Mouse (Mus musculus) 3134 (cell line): Measurements from ENCODE around the gene Gckr.

ENCODE experiments used
- DNase-seq: peaks from one replicate; pipeline ENCODE4 v3.0.0-alpha.2; 2011; ENCODE audit warnings: low spot score; ENCODE audit not compliant: insufficient read length; ENCODE audit errors: extremely low read depth

Gckr gene

DNA sequence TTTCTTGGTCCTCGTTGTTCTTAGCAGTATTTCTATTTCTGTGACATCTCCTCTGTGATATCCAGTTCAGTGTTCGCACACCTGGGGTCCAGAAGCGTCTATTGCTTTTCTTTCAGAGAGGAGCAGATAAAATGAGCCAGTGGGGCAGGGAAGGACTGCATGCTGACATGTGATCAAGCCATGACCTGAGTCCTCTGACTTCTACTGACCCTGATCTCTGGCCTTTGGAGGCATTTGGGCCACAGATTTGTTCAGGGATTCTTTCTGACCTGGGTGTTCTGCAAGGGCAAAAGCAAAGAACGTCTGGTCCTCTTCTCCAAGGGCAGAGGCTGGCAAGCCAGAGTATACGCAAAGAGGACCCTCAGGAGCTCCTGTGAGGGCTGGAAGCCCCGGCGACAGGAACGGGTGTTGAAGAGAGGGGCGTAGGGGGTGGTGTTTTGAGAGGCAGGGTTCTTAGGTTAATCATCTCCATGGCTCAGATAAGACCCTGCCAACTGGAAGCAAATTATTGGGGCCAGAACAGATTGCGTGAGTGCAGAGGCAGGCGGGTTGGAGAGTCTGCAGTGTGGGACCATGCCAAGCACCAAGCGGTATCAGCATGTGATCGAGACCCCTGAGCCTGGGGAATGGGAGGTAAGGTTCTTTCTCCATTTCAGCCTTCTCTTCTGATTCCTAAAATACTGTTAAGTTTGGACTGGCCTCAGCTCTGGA is at the start of gene Gckr:
Gene Gckr, plus strand, starts transcription at position 397 of the 711 bp plus-strand sequence.
- DNase-seq, result no peak

GRCm38 (mm10) chr5:31250716-31251115 is 46.5 kb upstream of the Gckr start:
- no peak for DNase-seq

- peak; percentile 22 for DNase-seq
Observed at GRCm38 (mm10) chr5:31251541-31252101, 45.6 kb upstream of the Gckr start, which contains the start of gene Krtcap3. Krtcap3 (plus strand) TSS chr5:31251691.

- DNase-seq, result no peak
Observed at GRCm38 (mm10) chr5:31252151-31252550, 45.1 kb upstream of the Gckr start.

DNA sequence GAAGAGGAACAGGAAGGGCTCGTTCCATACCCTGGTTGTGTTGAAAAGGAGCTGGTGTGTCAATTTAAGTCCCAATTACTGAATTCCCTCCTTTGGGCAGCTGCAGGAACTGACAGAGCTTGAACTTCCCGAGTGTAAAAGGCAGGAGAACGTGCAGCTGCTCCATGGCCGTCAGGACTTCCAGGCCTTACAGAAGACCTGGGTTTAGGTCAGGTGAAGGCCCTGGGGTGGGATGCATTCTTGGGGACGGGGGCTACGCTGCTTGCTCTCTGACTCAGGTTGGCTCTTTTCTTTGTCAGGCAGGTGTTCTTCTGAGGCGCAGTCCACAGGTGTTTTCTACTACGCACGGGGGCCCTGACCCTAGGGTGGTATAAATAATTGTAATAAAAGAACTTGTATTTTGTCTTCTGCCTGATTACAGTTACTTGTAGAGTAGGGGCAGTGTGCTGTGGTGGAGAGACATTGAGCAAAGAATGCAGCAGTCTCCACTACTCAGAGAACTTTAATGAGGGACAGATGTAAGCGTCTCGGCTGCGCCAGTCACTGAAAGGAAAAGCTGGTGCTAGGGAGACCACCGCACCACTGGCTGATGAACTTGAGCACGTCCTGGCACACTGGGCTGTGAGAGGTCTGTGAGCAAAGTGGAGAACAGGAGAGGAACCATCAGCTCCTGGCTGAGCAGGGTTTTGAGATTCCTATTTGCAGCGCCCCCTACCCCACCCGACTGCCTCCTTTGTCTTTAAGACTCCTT is 44.3 kb upstream of the Gckr start:
- no peak for DNase-seq

DNA sequence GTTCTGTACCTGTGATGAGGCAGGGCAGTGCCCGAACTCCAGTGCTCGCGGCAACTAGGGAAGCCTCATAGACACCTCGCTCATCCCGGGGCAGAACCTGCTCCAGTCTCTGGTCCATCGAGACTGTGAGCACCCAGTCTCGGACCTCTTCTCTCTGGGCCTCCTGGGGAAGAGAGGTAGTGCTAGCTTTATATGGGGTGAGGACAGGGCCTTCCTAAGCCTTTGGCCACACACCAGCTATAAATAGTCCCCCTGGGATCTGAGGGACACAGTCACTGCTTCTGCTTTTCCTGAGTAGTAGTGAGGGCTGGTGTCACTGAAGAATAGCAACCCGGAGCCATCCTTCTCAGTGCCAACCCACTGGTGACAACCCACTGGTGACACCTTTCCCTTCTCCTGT is 43.4 kb upstream of the Gckr start:
- no peak for DNase-seq

DNA sequence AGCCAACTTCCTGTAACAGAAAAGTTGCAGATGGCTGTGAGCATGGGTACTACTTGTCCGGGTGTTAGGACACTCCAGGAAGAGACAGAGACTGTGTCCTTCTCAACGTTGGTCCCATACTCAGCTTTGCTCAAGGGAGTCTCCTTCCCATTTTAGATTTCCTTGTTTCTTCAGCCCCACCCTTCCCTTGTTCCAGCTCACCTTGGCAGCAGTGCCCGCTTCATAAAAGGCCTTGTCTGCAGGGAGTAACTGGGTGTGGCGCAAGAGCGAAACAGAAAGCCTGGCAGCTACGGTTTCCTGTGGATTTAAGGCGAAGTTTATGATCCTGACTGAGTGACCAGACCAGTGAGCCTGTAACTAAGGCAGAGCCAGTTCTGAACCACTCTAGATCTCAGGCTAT is 42.8 kb upstream of the Gckr start:
- DNase-seq, result no peak

- no peak for DNase-seq
Observed at GRCm38 (mm10) chr5:31254901-31255300, 42.3 kb upstream of the Gckr start.

GRCm38 (mm10) chr5:31255381-31255780 is 41.9 kb upstream of the Gckr start:
- no peak for DNase-seq

DNA sequence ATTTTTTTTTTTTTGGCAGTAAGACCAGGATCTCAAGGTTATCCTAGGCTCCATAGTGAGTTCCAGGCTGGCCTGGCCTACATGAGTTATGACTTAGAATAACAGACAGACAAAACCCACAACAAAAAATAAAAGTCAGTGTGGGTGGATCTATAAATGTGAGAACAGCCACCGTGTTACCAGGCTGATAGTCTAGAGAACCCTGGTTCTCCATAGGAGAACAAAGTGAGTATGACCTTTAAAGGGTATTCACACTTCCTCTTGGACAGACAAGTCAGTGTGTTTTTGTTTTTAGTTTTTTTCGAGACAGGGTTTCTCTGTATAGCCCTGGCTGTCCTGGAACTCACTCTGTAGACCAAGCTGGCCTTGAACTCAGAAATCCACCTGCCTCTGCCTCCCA is 41.3 kb upstream of the Gckr start:
- no peak for DNase-seq

DNA sequence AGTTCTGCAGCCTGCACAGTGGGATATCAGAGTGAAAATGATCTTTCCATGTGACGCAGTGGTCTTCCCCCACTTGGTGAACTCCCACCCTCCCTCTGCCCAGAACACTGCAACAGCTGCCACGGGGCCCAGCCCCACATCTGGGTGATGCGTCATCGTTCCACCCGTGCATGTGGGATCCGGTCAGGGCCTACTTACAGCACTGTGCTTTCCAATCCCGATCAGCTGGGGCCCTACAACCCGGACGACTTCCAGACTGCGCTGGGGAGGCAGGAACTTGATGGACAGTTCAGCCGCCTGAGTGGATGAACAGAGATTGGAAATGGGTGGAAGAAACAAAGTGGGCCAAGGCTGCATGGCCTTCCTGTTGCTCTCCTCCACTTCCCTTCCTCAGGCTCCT is 39.6 kb upstream of the Gckr start:
- DNase-seq, result no peak

DNA sequence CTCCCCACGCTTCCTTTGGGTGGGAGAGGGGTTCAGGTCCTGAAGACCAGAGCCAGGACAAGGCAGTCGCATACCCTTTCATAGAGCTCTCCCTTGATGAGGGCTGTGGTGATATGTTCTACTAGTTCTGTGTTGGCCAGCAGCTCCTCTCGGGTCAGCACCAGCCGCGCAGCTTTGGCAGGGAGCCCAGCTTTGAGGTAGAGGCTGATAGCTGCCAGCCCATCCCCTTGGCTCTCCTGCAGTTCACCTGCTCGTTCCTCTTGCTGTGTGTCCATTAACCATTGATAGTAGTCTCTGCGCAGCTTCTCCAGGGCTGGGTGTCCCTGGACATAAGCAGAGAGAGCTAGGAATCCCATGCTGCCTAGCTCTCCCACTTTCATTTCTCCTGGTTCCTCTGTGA is 31.1 kb upstream of the Gckr start:
- DNase-seq, result no peak

GRCm38 (mm10) chr5:31267686-31268085 is 29.6 kb upstream of the Gckr start:
- no peak for DNase-seq

DNA sequence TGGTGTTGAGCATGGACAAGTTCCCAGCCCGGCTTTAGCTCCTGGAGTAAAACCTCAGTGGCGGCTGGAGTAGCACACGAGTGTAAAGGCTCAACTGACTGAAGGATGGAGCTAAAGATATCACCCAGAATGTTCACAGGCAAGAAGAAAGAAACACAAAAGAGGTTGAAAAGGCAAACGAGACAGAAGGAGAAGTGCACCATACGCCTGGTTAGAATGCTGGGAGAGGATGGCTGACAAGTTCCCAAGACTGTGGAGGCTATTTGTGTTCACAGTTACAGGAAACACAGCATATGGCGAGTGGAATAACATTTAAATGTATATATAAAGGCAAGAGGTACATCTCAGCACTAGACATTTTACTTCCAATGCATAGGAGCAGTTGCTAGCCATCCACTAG is 24.2 kb upstream of the Gckr start:
- DNase-seq, result no peak

DNA sequence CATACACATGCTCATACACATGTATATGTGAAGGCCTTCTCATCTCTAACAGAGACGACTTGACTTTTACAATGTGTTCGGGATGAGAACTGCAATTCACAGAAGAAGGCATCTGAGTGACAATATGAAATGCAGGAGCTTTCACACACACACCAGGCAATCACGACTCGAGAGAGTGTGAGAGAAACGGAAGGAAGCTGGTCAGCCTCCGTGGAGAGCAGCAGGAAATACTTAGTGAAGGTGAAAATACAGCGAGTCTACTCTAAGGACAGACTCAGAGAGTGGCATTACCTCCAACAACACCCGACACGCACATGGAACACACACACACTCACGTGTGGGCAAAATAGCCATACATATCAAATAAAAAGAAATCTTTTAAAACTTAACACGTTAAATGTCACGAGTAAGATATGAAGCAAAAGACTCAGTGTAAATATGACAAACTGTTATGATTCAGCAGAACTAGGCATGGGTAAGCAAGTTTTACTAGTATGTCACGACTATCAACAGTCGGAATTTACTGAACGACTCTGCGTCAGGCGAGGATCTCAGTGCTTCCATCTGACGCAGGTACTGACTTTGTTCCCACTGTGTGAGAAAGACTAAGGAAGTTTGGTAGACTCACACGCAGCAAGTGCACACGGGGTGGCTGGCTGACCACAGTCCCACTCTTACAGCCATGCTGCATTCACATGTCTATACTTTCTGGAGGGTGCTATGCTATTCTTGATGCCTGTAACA is 17.8 kb upstream of the Gckr start:
- no peak for DNase-seq

- DNase-seq, result no peak
Observed at GRCm38 (mm10) chr5:31288225-31288624, 9.0 kb upstream of the Gckr start.

DNA sequence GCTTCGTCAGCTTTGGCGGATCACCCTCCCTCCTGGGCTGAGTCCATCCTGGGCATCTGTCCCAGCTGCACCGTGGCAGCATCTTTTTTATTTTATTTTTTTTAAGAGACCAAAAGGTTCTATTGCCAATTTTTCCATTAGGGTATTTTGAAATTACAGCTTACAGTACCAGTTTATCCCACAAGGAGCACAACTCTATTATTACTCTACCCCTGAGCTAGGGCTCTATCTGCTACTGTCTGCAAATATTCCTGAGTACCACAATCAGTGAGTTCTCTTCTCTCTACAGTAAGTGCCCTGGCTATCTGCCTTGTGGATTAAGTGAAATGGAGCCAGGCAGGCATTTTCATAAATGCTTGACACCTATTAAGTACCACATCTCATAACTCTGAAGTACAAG is 8.6 kb upstream of the Gckr start:
- no peak for DNase-seq

GRCm38 (mm10) chr5:31289626-31290230 is 7.5 kb upstream of the Gckr start:
- DNase-seq, result no peak

GRCm38 (mm10) chr5:31290521-31291360 is 6.5 kb upstream of the Gckr start, which contains the start of gene Ift172:
Ift172 (minus strand) TSS chr5:31291116.
- DNase-seq, result peak; percentile 95

GRCm38 (mm10) chr5:31291361-31291688 is 5.9 kb upstream of the Gckr start:
- no peak for DNase-seq
